Mouse (Mus musculus) spleen, adult 2 months (tissue): ENCODE results near the gene Hoxa4. TPM values are rescaled to one million over a fixed set of nuclear protein-coding genes. Genes with fewer than 3 reads are reported as not detected.

Experiments used
- DNase-seq, 2 experiments: peaks; one replicate each; pipeline versions ENCODE4 v3.0.0 to v3.0.0-alpha.2; 2012 to 2021; ENCODE audit warnings: low spot score in 2 of 2, low read depth in 1 of 2
- H3K27ac ChIP-seq: fragments of 200-500 bp; 2 replicates; pipeline ENCODE4 v1.5.1; 2012; ENCODE audit warnings: low read length, inconsistent platforms; ENCODE audit not compliant: insufficient read depth
- H3K27me3 ChIP-seq: fragments of 200-500 bp; 2 replicates; pipeline ENCODE4 v1.6.1; 2012; ENCODE audit warnings: mild to moderate bottlenecking, moderate library complexity, low read length, inconsistent platforms; ENCODE audit not compliant: control insufficient read depth, insufficient read depth
- H3K36me3 ChIP-seq: fragments of 200-500 bp; 2 replicates; pipeline ENCODE4 v1.6.1; 2012; ENCODE audit warnings: mild to moderate bottlenecking, low read length, inconsistent platforms; ENCODE audit not compliant: control insufficient read depth, insufficient read depth
- H3K4me1 ChIP-seq: fragments of 200-500 bp; 2 replicates; pipeline ENCODE4 v1.6.1; 2011; ENCODE audit warnings: inconsistent platforms; ENCODE audit not compliant: control insufficient read depth, insufficient read depth, insufficient read length
- H3K4me3 ChIP-seq: fragments of 200-500 bp; 2 replicates; pipeline ENCODE4 v1.5.1; 2011; ENCODE audit warnings: mild to moderate bottlenecking, inconsistent platforms; ENCODE audit not compliant: insufficient read depth, insufficient read length; ENCODE audit errors: extremely low read depth
- CTCF ChIP-seq: fragments of 200-500 bp; IDR thresholded peaks from 2 replicates; pipeline ENCODE4 v1.5.1; 2011; ENCODE audit warnings: mild to moderate bottlenecking, inconsistent platforms; ENCODE audit not compliant: insufficient read depth, insufficient read length, insufficient replicate concordance; ENCODE audit errors: extremely low read depth
- POLR2A ChIP-seq: fragments of 200-500 bp; IDR thresholded peaks from 2 replicates; pipeline ENCODE4 v1.6.1; 2011; ENCODE audit warnings: low read depth, low read length, inconsistent platforms
- WGBS: fragments of 180-500 bp; shearing (Covaris S2); methylation state at CpG from one replicate; pipeline ENCODE4 v1.1.7; 2018; 5-methylcytosine and 5-hydroxymethylcytosine counted together
- polyA plus RNA-seq: library from polyadenylated mRNA; depleted of rRNA; stranded (reverse); fragments of >200 nt; gene quantifications from 2 replicates; pipeline ENCODE4 v1.2.3, GENCODE M21; 2012

Gene Hoxa4
- polyA plus RNA-seq, 1 experiment, result 0.68 TPM

DNA sequence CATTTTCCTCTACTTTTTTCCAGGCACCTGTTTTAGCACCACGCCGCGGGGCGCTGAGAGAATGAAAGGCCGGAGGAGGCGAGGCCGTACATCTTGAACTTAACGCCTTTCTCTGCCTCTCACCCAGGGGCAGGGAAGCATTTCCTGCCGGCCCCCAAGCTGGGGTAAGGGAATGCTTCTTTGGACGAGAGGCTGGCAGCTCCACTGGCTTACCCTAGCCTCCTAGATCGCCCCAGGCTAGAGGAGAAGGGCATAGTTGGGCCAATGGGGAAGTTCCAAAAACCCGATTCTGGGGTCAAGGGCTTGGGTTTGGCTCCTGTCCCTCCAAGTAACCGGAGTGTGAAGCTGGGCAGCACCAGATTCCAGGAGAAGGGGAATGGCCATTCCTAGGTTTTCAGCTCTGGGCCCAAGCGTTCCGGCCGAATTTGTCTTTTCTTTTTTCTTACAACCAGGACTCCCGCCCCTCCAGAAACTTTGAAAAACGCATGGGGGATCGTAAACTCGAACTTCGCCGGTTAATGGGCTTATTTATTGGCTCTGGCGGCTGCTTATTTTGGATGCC lies 41.5 kb upstream of the Hoxa4 start:
- Histone ChIP-seq H3K27ac (no peak overlapping the region), H3K4me1 (peaks cover 20% of the 10 kb centered on the region), H3K36me3 (no peaks in the 10 kb centered on the region), H3K27me3 (peaks cover 50% of the 10 kb centered on the region), H3K4me3 (no peak overlapping the region)
- TF ChIP-seq CTCF, result no peak
- TF ChIP-seq POLR2A, result no peak
- WGBS, result 20% methylated on average over 23 of the region's 23 CpGs
- no peak for DNase-seq

DNA sequence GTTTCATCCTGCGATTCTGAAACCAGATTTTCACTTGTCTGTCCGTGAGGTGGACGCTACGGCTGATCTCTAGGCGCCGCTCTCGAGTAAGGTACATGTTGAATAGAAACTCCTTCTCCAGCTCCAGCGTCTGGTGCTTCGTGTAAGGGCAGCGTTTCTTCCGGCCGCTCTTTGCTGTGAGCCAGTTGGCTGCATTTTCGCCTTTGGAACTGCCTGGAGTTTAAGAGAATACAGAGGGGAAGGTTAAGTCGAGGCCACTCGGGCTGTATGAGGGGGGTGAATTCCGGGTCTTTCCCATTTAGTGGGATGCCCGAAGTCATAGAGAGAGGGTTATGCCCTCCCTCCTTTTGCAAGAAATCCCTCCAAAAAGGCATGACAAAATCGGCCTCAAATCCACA lies 41.0 kb upstream of the Hoxa4 start:
- Histone ChIP-seq H3K4me3 (peak overlapping the region; percentile 5; the same call in 1 of the 2 replicates), H3K27ac (no peak overlapping the region), H3K27me3 (peaks cover 50% of the 10 kb centered on the region), H3K36me3 (no peaks in the 10 kb centered on the region), H3K4me1 (peaks cover 20% of the 10 kb centered on the region)
- no peak for DNase-seq
- TF ChIP-seq POLR2A, result no peak
- no peak for TF ChIP-seq CTCF
- 1% methylated on average over 18 of the region's 18 CpGs for WGBS

DNA sequence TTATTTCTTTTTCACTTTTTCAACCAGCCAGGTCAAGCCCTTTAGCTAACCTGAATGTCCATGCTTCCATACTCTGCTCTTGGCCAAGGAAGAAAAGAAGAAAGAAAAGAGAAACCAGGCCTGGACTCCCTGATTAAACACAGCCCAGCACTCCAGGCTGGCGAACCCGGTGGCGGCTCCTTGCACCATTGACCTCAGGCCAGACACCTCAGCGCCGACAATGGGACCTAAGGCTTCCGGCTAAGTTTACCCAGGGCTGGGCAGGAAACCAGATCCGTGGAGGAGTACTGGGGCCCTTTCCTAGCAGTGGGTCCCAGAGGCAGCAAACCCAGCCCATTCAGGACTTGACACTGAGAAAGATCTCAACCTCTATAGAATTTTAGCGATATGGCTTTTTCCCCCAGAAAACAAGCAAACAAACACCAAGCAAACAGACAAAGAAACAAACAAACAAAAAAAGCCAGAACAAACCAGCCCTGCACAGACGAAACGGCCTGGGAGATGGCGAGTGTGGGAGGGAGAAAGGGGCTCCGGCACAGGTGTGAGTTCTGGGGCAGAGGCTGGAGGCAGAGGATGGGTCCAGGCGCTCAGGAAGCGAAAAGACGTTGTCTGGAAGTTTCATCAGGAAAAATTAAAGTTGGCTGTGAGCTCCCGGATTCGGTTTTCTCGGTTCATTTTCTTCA lies 40.5 kb upstream of the Hoxa4 start:
- H3K27ac ChIP-seq, result no peak overlapping the region
- DNase-seq, result no peak
- peaks cover 51% of the 10 kb centered on the region for H3K27me3 ChIP-seq
- 5% methylated on average over 18 of the region's 18 CpGs for WGBS
- peaks cover 20% of the 10 kb centered on the region for H3K4me1 ChIP-seq
- peak overlapping the region; percentile 5; the same call in 1 of the 2 replicates for H3K4me3 ChIP-seq
- TF ChIP-seq CTCF (no peak), POLR2A (no peak)
- H3K36me3 ChIP-seq, result no peaks in the 10 kb centered on the region

- H3K4me3 ChIP-seq, result no peak within 1 kb of the TSS
- no peak within 1 kb of the TSS for H3K27ac ChIP-seq
- no peaks in the 10 kb centered on the region for H3K36me3 ChIP-seq
- TF ChIP-seq POLR2A, result no peak
- TF ChIP-seq CTCF, result no peak
- WGBS, result 4% methylated on average over 22 of the region's 36 CpGs
- peaks cover 63% of the 10 kb centered on the region for H3K27me3 ChIP-seq
- peaks cover 24% of the 10 kb centered on the region for H3K4me1 ChIP-seq
- DNase-seq, result no peak
These were observed 39.1 kb upstream of the Hoxa4 start, which contains the start of gene Hoxa9 for GRCm38 (mm10) chr6:52230516-52231165. Hoxa9 (minus strand) TSS chr6:52231089.

- H3K27ac ChIP-seq, result no peak overlapping the region
- no peaks in the 10 kb centered on the region for H3K36me3 ChIP-seq
- no peak for DNase-seq
- H3K4me1 ChIP-seq, result peaks cover 25% of the 10 kb centered on the region
- WGBS, result 3% methylated on average over 43 of the region's 44 CpGs
- H3K27me3 ChIP-seq, result peaks cover 64% of the 10 kb centered on the region
- TF ChIP-seq CTCF (no peak), POLR2A (no peak)
- no peak overlapping the region for H3K4me3 ChIP-seq
These were observed 38.2 kb upstream of the Hoxa4 start for GRCm38 (mm10) chr6:52229558-52230416.

DNA sequence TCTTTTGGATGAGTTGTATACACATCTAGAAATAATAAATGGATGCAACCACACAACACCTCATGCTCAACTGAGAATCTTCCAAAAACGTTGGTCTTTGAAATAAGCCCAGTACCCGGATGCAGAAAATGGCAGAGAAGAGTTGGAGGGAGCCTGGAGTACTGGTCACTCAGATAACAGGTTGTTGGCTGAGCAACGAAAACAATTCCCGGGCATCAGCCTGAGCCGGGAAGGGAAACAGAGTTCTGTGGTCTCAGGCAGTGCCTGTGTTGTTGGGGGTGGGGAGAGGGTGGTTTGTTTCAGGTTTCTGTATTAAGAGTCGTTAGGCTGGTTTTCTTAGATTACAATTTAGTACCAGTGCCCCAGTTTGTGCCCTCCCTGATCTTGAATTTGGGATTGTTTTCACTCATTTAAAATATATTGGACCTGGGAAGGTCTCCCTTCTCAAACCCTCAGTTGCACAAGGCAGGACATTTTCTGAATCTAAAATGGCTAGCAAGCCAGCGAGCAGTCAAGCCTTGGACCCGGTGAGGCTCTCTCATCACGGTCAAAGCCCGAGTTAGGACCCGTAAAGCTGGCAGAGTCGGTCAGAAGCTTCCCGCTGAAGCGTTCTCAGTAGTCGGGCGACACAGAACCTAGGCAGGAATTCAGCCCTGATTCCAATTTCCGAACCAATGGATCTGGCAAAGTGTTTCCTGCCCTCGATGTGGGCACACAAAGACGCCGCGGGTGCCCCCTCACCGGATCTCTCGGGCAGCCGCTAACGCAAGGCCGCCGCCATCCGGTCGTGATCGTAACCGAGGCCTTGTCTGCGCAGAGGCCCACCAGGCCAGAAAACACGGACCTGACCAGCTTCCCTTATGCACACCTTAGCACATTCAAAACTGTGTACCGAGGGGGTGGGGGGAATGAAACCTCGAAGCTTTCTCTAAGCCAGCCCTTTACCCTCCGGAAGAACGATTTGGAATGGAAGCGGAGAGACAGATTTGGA lies 37.2 kb upstream of the Hoxa4 start:
- WGBS, result 3% methylated on average over 38 of the region's 38 CpGs
- no peak for DNase-seq
- Histone ChIP-seq H3K4me1 (peaks cover 17% of the 10 kb centered on the region), H3K27me3 (peaks cover 61% of the 10 kb centered on the region), H3K4me3 (0 out of 2 replicates have a peak overlapping the region, but pooled peaks have one; percentile 18), H3K27ac (no peak overlapping the region), H3K36me3 (no peaks in the 10 kb centered on the region)
- TF ChIP-seq POLR2A (no peak), CTCF (no peak)
